Mouse (Mus musculus): Measurements from ENCODE around the gene Trim39. TPM values are rescaled to one million over a fixed set of nuclear protein-coding genes. Genes with fewer than 3 reads are reported as not detected.

Trim39 gene
- total RNA-seq (2014; fragmentation: Nextera tagmentation) = 21.0 and 29.7 TPM in 2 replicates
- 19.2 and 23.2 TPM in 2 replicates for total RNA-seq (2017)

DNA sequence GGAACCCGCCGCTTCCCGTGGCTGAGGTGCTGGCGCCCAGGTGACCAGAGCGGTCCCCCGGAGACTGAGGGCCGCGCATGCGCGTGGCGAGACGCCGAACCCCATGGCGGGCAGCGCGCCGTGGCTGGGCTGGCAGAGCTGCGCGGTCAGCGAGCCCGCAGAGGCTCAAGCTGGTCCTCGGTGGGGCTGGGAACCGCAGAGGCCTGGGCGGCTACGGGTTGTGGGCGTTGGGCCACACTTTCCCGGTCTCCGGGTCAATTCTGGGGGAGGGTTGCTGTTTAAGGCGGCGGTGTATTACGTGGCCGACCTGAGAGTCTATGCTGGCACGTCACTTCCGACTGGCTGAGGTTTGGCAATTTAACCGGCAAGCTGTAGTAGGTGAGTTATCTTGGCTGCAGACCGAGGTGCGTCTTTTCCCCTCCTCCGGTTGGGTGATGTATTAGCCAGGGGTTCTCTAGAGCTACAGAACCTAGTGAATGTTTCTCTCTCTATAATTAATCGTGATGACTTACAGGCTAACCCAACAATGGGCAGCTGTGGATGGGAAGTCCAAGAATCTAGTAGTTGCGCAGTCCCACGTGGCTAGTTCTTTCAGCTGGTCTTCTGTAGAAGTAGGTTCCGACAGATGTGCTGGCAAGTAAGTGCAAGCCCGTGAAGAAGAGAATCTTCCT lies at the start of gene Trim39:
Gene Trim39 (minus strand): TSS at position 662 of the 671 bp plus-strand sequence.
- peak; percentile 87 for ATAC-seq (replicated peaks; ENCODE audit: low FRiP score, low TSS enrichment, poor library complexity, severe bottlenecking)

DNA sequence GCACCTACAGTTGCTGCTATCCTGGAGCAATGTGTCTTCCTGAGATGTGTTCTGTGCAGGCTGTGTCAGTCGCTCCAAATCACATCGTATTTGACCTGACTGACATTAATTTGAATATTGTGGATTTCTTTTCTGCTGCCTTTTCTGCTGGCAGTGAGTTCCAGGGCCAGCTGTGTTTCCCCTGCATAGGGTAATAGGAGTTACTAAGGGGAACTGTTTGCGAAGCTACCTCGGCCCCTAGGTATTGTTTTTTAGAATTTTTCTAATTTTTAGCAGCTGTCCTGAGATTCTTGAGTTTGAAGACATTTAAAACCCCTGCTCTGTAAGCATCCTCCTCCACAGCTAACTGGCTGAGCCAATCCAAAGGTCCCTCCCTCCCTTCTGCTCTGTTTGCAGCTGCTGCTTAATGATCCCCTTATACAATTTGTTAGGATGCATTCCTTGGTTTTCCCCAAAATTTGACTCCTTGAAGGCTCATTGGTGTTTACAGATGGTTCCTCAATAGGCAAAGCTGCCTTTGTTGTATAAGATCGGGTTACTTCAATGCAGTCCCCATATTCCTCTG lies 43.7 kb upstream of the Trim39 start:
- ATAC-seq (replicated peaks; ENCODE audit: low FRiP score, low TSS enrichment, poor library complexity, severe bottlenecking) = no peak

DNA sequence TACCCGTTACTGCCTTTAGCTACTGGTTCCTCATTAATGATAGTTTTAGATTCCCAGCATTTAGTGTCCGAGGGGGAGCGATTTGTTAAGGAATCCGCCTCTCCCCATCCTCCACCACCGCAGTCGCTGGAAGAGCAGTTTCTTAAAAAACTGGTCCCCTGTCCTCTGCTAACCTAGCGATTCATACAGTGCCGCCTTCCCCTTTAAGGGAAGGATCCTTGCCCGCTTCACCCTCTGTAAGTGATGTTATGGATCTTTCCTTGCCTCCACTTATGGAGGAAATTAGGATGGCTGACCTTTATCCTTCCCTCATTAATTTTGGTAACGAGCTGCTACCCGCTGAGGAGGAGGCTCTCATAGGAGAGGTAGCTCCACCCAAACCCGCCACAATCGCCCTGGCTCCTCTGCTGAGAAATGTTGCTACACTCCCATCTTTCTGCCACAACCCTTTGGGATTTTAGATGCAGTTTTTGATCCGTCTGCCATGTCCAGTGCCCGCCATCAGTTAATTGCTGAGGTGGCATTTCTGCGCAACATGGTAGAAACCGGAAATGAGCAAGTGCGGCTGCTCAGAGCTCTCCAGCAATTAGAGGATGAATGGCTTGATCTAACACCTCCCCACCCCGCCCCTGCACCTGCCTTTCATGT lies 43.1 kb upstream of the Trim39 start:
- ATAC-seq (replicated peaks; ENCODE audit: low FRiP score, low TSS enrichment, poor library complexity, severe bottlenecking) = peak; percentile 91

DNA sequence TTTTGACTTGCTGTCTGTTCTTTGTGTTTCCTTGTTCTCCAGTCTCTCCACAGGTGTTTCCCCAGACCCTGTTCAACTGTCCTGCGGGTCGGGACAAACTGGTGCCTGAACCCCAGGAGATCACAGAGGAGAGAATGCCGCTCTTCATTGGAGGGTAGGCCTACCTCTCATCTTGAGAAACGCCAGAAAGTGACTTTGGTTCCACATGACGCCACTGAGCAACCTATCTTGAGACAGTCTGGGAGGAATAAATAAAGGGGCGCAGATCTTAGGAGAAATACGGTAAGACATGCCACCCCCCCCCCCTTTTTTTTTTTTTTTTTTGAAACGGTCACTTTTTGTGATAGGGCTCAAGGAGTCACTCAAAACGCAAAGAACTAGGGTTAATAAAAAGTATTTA lies 42.5 kb upstream of the Trim39 start:
- ATAC-seq (replicated peaks; ENCODE audit: low FRiP score, low TSS enrichment, poor library complexity, severe bottlenecking) = no peak

DNA sequence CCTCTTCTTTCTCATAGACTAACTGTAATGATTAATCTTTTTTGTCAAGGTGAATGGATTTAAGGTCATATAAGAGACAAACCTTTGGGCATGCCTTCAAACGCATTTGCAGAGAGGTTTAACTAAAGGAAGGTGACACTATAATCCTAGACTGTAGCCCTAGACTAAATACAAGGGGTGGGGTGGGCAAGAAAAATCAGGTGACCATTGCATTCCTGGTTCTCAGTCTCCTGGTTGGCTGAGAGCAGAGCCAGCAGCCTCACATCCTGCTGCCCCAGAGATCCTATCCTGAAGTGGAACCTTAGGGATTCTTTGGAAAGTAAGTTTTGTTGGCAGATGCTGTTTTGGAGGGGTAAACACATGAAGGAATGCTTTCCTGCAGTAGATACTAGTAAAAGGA lies 37.2 kb upstream of the Trim39 start:
- ATAC-seq (replicated peaks; ENCODE audit: low FRiP score, low TSS enrichment, poor library complexity, severe bottlenecking) = no peak

DNA sequence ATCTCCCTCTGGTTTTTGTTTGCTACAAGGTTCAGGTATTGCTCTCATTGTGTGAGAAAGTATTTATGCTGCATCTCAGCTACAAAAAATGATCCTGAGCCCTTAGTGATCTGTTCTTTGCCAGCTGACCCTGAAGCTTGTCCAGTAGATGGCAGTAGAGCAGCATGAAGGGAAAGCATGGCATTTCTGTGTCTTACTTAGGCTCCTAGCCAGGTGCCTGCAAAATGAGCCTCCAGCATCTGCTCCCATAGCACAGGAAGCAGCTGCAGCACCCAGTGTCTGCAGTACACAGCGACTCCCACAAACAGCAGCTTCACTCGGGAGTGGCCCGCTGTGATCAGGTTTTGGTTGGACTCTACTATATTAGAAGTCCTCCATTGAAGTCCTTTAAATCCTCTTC lies 36.8 kb upstream of the Trim39 start:
- ATAC-seq (replicated peaks; ENCODE audit: low FRiP score, low TSS enrichment, poor library complexity, severe bottlenecking) = peak; percentile 57; the same call in 1 of the 2 replicates

DNA sequence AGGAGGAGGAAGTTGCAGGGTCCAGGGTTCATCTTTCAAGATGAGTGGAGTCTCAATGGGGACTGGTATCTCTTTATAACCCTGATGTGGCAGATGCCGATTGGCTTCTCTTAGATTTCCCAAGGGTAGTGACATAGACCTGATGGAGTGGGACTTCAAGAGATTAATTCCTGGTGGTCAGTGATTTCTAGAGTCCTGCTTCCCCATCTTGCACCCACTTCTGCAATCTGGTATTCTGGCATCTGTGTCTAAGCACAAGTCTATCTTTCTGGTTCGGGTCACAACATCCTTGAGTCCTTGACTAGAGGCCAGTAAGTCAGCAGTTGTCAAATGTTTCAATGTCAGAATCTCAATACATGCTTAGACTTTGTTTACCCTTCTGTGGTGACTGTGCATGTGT lies 14.3 kb upstream of the Trim39 start, which contains the start of gene H2-M10.2:
Gene H2-M10.2 (minus strand): TSS at position 101 of the 400 bp plus-strand sequence.
- ATAC-seq (replicated peaks; ENCODE audit: low FRiP score, low TSS enrichment, poor library complexity, severe bottlenecking) = no peak

DNA sequence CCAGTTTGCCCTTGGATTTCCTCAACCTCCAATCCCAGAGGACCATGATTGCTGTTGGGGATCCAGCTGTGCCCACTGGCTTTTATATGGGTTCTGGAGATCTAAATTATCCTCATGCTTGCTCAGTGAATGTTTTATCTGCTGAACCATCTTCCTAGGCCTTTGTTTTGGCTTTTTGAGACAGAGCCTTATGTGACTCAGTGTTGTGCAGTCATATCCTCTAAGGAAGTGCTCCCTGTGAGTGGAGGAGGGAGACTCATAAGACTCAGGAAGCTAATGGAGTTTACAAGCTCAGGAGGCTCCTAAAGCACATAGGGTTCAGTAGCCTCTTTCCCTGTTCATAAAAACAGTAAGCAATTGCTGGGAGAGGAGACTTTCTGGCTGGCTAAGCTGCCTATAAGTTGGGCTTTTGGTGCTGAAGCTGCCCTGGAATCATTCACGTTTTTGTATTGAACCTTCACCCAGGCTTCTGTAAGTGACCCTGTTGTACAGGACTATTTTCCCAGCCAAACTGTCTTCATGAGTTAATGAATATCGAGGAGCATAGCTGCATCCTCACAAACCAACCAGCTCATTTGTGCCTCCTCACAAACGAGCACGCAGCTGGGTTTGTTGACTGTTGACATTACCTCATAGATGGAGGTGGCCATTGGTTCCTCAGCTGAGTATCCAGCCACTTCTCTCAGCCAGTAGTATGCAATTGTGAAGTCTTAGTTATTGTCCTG lies 9.6 kb upstream of the Trim39 start:
- ATAC-seq (replicated peaks; ENCODE audit: low FRiP score, low TSS enrichment, poor library complexity, severe bottlenecking) = no peak

DNA sequence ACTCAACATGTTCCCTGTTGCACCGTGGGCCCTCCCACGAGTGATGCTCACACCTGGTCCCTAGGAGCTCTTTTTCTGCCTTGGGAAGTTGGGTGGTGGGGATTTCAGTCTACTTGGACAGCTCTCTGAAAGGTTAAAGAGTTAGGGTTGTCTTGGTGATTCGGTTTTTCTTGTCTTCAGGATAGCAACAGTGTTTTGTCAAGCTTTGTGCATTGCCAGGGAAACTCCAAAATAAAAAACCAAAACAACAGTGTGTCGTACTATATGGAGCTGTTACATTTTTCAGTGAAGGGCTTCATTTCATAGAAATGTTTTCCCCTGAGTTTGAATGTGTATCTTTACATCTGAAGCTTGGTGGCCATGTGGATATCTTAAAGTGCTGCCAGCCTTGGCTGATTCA lies 2.7 kb upstream of the Trim39 start:
- no peak for ATAC-seq (replicated peaks; ENCODE audit: low FRiP score, low TSS enrichment, poor library complexity, severe bottlenecking)

DNA sequence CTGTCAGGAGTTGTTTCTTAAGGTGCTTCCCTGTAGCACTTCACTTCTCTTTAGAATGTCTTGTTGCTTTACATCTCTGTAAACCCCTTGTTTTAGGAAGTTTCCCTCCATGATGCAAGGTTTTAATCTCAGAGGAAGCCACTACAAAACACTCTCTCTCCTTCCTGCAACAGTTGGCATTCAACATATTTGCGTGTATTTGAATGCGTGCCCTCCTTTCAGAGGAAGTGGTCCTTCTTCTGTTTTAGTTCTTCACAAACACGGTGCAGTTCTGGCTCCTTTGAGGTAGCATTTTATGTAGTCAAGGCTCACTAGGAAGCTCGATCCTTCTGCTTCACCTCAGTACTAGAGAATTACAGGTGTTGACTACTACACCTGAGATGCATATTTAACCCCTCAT lies 1.7 kb upstream of the Trim39 start:
- ATAC-seq (replicated peaks; ENCODE audit: low FRiP score, low TSS enrichment, poor library complexity, severe bottlenecking) = no peak

DNA sequence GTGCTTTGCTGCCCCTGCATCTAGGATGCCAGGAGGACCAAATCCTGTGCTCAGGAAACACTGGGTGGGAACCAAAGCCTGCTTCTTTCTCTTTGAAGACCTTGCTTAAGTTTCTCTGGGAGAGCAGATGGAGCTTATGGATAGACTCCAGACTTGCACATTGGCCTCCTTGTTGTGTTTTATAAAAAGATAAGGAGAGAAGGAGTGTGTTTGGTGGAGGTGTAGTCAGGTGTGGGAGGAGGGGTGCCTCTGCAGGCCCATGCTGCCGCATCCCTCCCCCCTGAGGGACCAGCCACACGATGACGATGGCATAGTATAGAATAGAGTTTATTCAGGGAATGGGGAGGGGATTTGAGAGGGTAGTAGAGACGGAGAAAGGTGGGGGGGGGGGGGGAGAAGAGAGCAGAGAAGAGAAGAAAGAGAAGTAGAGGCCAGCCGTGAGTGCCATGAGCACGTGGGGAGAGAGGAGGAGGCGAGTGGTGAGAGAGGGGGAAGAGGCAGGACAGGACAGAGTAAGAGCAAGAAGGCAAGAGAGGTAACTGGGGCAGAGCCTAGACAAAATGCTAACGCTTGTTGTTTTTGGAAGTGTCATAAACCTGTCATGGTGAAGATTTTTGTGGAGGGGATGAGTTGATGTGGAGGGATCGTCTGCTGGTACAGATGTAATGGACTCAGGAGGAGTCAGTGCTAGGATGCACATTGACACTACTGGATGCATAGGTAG lies 758 bp upstream of the Trim39 start:
- ATAC-seq (replicated peaks; ENCODE audit: low FRiP score, low TSS enrichment, poor library complexity, severe bottlenecking) = no peak

DNA sequence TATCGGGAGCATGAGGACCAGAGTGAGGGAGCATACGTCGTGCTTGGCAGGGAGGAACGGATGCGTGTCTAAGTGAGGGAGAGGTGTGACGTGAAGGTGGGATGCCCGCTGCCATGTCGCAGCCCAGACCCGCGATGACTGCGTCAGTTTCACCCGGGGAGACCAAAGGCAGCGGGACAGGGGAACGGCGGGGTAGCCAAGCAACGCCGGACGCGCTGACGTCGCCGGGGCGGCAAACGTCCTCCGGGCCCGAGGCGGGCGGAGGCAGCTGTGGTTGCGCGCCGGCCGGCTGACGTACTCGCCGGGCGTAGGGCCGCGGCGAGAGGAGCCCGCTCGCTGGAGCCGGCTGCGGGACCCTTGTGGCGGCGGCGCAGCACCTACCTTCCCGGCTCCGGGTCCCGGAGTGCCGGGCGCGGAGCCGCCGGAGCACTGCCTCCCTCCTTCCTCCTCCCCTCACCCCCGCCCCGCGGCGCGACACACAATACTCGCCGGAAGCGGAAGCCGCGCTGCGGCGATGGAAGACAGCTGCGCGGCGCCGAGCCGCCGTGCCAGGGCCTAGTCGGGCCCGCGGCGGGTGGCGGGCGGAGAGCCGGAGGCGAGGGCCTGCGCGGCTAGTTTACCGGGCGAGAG lies 976 bp downstream of the Trim39 start:
- ATAC-seq (replicated peaks; ENCODE audit: low FRiP score, low TSS enrichment, poor library complexity, severe bottlenecking) = peak; percentile 77

DNA sequence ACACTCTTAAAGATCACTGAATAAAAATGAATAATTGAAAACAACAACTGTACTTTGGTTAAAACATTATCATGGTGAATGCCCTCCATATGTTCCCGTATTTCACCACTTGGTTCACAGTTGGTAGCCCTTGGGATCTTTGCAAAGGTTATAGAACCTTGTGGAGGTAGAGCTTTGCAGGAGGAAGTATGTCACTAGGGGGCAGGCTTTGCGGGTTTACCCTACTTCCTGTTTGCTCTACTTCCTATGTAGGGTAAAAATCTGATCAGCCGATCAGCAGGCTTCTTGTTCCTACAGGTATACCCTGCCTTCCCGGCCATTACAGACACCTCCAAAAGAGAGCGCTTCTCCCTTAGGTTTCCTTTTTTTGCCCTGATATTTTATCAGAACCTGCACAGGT lies 6.2 kb downstream of the Trim39 start:
- ATAC-seq (replicated peaks; ENCODE audit: low FRiP score, low TSS enrichment, poor library complexity, severe bottlenecking) = peak; percentile 64

DNA sequence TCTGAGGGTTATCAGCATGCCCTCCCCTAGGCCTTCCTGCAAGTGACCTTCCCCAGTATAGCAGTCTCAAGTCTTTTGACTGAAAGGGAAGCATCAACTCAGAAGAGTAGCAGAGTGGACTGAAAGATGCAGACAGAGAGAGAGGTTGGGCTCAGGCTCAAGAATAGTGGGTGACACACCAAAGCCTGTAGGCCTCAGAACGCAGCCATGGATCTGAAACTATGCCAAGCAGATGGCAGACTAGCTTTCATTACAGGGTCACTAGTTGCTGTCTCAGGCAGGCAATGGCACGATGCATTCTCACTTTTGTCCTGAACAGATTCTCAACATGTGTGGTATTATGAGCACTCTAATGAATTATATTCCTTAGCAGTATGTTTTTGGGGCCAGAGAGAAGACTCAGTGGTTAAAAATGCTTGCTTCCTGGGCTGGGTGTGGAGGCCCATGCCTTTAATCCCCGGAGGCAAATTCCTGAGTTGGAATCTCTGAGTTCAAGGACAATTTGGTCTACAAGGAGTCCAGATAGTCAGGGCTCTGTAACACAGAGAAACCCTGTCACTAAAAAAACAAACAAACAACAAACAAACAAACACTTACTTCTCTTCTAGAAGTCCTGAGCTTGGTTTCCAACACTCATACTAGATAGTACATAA lies 7.6 kb downstream of the Trim39 start:
- no peak for ATAC-seq (replicated peaks; ENCODE audit: low FRiP score, low TSS enrichment, poor library complexity, severe bottlenecking)

DNA sequence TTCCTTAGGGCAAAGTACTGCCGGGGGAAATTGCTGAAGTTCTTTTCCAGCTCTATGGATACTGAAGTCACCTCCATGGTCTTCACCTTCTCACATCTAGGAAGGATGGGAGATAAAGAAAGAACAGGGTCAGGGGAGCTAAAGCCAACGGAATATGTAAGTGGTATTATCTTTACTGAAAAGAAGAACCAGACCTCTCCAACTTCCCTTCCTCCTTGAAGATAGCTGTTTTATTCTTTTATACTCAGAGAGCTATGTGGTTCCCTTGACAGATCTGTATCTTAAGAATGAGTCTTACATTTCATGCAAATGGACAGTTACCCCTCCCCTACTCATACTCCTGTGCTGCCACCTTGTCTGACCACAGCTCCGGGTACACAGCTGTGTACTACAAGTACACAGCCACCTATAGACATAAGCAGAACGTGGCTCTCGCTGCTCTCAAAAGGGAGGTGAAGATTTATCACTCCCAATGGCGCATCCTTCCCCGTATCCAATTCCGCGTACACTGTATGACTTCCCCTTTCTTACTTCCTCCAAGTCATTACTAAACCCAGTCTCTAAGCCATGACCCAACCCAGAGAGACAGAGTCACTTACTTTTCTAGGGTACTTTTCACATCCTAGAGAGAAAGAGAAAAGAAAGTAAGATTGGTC lies 10.4 kb downstream of the Trim39 start:
- ATAC-seq (replicated peaks; ENCODE audit: low FRiP score, low TSS enrichment, poor library complexity, severe bottlenecking) = no peak

DNA sequence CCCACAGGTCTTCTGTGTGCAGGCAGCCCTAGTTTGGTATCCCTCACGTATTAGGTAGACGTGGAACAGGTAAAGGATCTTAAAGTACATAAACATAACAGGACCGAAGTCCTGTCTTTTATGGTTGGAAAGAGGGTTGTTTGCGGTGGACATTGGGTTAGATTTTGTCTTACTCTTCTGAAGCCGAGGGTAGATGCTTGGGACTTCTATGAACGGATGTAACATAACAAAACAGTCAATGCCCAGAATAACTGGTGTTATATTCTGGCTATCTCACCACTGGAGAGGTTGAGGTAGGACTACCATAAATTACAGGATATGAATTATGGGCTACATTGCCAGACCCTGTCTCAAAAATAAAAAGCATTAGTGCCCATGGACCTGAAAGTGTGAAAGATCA lies 14.1 kb downstream of the Trim39 start, which contains the start of gene Rpp21:
Gene Rpp21 (minus strand): TSS at position 101 of the 400 bp plus-strand sequence.
- no peak for ATAC-seq (replicated peaks; ENCODE audit: low FRiP score, low TSS enrichment, poor library complexity, severe bottlenecking)

DNA sequence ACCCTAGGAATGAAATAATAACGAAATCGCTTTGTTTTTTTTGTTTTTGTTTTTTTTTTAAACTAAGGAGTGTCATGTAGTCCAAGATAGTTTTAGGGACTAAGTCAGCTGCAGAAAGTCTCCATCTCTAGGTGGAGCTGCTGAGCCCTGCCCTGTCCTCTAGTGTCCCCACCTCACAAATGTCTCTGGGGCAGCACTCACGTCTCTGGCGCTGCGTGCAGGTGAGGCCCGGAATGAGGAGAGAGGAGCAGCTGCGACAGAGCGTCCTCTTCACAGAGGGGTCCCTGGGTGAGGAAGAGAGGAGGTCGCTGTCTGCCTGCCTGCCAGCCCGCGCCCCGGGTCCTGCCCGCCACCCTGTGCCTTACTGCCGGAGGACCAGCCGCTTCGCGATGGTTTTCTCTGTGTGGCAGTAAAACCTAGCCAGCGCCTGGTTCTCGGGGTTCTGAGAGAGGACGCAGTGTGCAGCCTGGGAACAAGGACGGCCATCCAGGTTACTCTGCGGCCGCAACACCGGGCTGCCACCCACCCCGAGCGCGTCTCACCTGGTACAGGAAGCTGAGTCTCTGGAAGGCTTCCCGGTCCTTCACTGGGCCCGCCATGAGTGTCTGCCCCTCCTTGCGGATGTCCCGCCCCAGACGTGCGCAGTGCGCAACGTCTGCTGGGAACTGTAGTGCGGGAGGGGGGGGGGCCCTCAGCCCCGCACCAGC lies 14.7 kb downstream of the Trim39 start:
- peak; percentile 94 for ATAC-seq (replicated peaks; ENCODE audit: low FRiP score, low TSS enrichment, poor library complexity, severe bottlenecking)
